Mouse (Mus musculus): ENCODE measurements at regions not wholly inside any gene's neighbourhood (a gene's known extent, or its start where the extent isn't known, plus 50 kb on each side); places are given as distances from the start of the nearest gene placed in this dataset.

- Histone ChIP-seq H3K27ac (no peak overlapping the region), H3K4me2 (ENCODE audit: low read length) (no peak overlapping the region), H3K9ac (ENCODE audit: low read depth, low read length) (no peak overlapping the region), H3K4me3 (replicated peaks; ENCODE audit: low read depth, low read length) (no peak overlapping the region), H3K36me3 (ENCODE audit: insufficient read depth, low read length) (no peaks in the 10 kb centered on the region), H3K4me1 (replicated peaks; ENCODE audit: insufficient read depth, low read length) (no peaks in the 10 kb centered on the region), H3K9me3 (replicated peaks; ENCODE audit: low read length) (no peaks in the 10 kb centered on the region), H3K27me3 (ENCODE audit: insufficient read depth, low read length) (no peaks in the 10 kb centered on the region)
- no peak for TF ChIP-seq CTCF (IDR thresholded peaks at IDR 0.05; ENCODE audit: low read depth)
- WGBS = 55% methylated on average over 8 of the region's 8 CpGs
- no peak for DNase-seq (ENCODE audit: low spot score)
- ATAC-seq (replicated peaks; ENCODE audit: low FRiP score, low read depth) = no peak
Measured at GRCm38 (mm10) chrX:99556876-99557354, 85.8 kb upstream of the Pja1 start.

DNA sequence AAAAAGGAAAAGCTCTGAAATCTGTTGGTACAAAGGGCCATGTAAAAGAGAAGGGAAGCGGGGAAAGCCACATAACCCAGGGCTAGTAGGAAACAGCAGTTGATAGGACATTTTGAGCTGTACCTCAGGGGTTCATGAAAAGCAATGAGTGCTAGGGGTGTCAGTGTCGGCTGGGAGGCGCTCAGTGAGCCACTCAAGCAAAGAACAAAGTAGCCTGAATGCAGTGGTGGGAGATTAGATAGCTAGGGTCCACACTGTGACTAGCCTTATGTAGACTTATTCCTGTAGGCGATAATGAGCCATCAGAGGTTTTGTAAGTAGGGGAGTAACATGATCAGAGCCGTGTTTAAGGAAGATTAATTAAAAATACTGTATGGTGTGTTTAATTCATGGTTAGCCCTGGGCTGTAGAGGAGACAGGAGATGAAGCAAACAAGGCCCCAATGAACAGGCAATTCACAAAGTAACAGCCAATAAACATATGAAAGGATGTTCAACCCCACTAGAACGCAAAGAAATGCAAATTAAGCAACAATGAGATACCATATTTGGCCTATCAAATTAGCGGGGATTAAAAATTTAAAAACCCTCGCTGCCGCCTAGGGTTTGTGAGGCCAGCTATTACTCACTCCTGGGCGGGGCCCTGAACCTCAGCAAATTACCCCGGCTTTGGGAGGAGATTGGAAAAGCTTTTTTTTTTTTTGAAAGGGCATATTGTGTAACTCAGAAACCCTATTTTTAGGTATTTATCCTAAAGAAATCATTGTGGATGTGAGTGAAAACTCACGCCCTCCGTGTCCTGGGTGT is 85.1 kb upstream of the Pja1 start:
- Histone ChIP-seq H3K4me2 (ENCODE audit: low read length) (no peak overlapping the region), H3K9me3 (replicated peaks; ENCODE audit: low read length) (no peaks in the 10 kb centered on the region), H3K9ac (ENCODE audit: low read depth, low read length) (no peak overlapping the region), H3K27me3 (ENCODE audit: insufficient read depth, low read length) (no peaks in the 10 kb centered on the region), H3K27ac (no peak overlapping the region), H3K4me3 (replicated peaks; ENCODE audit: low read depth, low read length) (no peak overlapping the region), H3K36me3 (ENCODE audit: insufficient read depth, low read length) (no peaks in the 10 kb centered on the region), H3K4me1 (replicated peaks; ENCODE audit: insufficient read depth, low read length) (no peaks in the 10 kb centered on the region)
- ATAC-seq (replicated peaks; ENCODE audit: low FRiP score, low read depth) = no peak
- WGBS = 58% methylated on average over 13 of the region's 13 CpGs
- DNase-seq (ENCODE audit: low spot score) = no peak
- no peak for TF ChIP-seq CTCF (IDR thresholded peaks at IDR 0.05; ENCODE audit: low read depth)

DNA sequence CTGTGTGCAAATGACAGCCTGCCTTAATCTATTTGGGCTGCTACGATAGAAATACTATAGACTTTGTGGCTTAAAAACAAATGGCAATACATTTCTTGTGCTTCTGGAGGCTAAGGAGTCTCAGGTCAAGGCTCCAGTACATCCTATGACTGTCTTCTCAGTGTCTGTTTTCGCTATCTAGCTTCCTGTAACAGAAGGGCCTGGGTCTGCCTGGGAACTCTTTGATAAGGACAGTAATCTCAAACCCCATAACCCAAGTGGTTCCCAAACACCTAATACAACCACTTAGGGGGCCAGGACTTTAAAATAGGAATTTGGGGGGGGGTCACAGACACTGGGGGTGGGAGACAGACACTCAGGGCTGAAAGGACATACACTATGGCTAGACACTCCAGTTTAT is 81.7 kb upstream of the Pja1 start:
- 76% methylated on average over 2 of the region's 2 CpGs for WGBS
- Histone ChIP-seq H3K9ac (ENCODE audit: low read depth, low read length) (no peak overlapping the region), H3K4me2 (ENCODE audit: low read length) (no peak overlapping the region), H3K4me3 (replicated peaks; ENCODE audit: low read depth, low read length) (no peak overlapping the region), H3K36me3 (ENCODE audit: insufficient read depth, low read length) (no peaks in the 10 kb centered on the region), H3K27me3 (ENCODE audit: insufficient read depth, low read length) (no peaks in the 10 kb centered on the region), H3K27ac (no peak overlapping the region), H3K9me3 (replicated peaks; ENCODE audit: low read length) (no peaks in the 10 kb centered on the region), H3K4me1 (replicated peaks; ENCODE audit: insufficient read depth, low read length) (no peaks in the 10 kb centered on the region)
- TF ChIP-seq CTCF (IDR thresholded peaks at IDR 0.05; ENCODE audit: low read depth) = no peak
- no peak for ATAC-seq (replicated peaks; ENCODE audit: low FRiP score, low read depth)
- no peak for DNase-seq (ENCODE audit: low spot score)

GRCm38 (mm10) chrX:99550057-99550760 is 79.1 kb upstream of the Pja1 start:
- no peak overlapping the region for H3K9ac ChIP-seq (ENCODE audit: low read depth, low read length)
- no peak overlapping the region for H3K27ac ChIP-seq
- no peaks in the 10 kb centered on the region for H3K27me3 ChIP-seq (ENCODE audit: insufficient read depth, low read length)

GRCm38 (mm10) chrX:99548284-99549019 is 77.4 kb upstream of the Pja1 start:
- WGBS = 57% methylated on average over 4 of the region's 4 CpGs
- H3K4me3 ChIP-seq (replicated peaks; ENCODE audit: low read depth, low read length) = no peak overlapping the region
- no peak overlapping the region for H3K4me2 ChIP-seq (ENCODE audit: low read length)
- DNase-seq (ENCODE audit: low spot score) = no peak
- no peak overlapping the region for H3K9ac ChIP-seq (ENCODE audit: low read depth, low read length)
- H3K4me1 ChIP-seq (replicated peaks; ENCODE audit: insufficient read depth, low read length) = no peaks in the 10 kb centered on the region
- no peak overlapping the region for H3K27ac ChIP-seq
- ATAC-seq (replicated peaks; ENCODE audit: low FRiP score, low read depth) = no peak
- no peaks in the 10 kb centered on the region for H3K9me3 ChIP-seq (replicated peaks; ENCODE audit: low read length)
- H3K27me3 ChIP-seq (ENCODE audit: insufficient read depth, low read length) = no peaks in the 10 kb centered on the region
- no peak for TF ChIP-seq CTCF (IDR thresholded peaks at IDR 0.05; ENCODE audit: low read depth)
- H3K36me3 ChIP-seq (ENCODE audit: insufficient read depth, low read length) = no peaks in the 10 kb centered on the region

More at GRCm38 (mm10) chrX:99550057-99550760, 79.1 kb upstream of the Pja1 start:
- Histone ChIP-seq H3K9me3 (replicated peaks; ENCODE audit: low read length) (no peaks in the 10 kb centered on the region), H3K4me1 (replicated peaks; ENCODE audit: insufficient read depth, low read length) (no peaks in the 10 kb centered on the region), H3K4me3 (replicated peaks; ENCODE audit: low read depth, low read length) (no peak overlapping the region), H3K36me3 (ENCODE audit: insufficient read depth, low read length) (no peaks in the 10 kb centered on the region), H3K4me2 (ENCODE audit: low read length) (no peak overlapping the region)
- WGBS = 53% methylated on average over 7 of the region's 7 CpGs
- ATAC-seq (replicated peaks; ENCODE audit: low FRiP score, low read depth) (peak; percentile 25; the same call in 1 of the 2 replicates), DNase-seq (ENCODE audit: low spot score) (no peak)
- no peak for TF ChIP-seq CTCF (IDR thresholded peaks at IDR 0.05; ENCODE audit: low read depth)

- Histone ChIP-seq H3K27ac (no peak overlapping the region), H3K4me2 (ENCODE audit: low read length) (no peak overlapping the region), H3K9me3 (replicated peaks; ENCODE audit: low read length) (no peaks in the 10 kb centered on the region), H3K27me3 (ENCODE audit: insufficient read depth, low read length) (no peaks in the 10 kb centered on the region), H3K36me3 (ENCODE audit: insufficient read depth, low read length) (no peaks in the 10 kb centered on the region), H3K4me3 (replicated peaks; ENCODE audit: low read depth, low read length) (no peak overlapping the region), H3K4me1 (replicated peaks; ENCODE audit: insufficient read depth, low read length) (no peaks in the 10 kb centered on the region), H3K9ac (ENCODE audit: low read depth, low read length) (no peak overlapping the region)
- DNase-seq (ENCODE audit: low spot score) = no peak
- no peak for ATAC-seq (replicated peaks; ENCODE audit: low FRiP score, low read depth)
- WGBS = 82% methylated on average over 4 of the region's 4 CpGs
- TF ChIP-seq CTCF (IDR thresholded peaks at IDR 0.05; ENCODE audit: low read depth) = no peak
Measured at GRCm38 (mm10) chrX:99544410-99544809, 73.3 kb upstream of the Pja1 start.

All from kidney, postnatal 0 days (tissue).